Mouse (Mus musculus) hindbrain, embryonic 16.5 days (tissue): Measurements from ENCODE around the gene Pde8b. TPM values are rescaled to one million over a fixed set of nuclear protein-coding genes. Genes with fewer than 3 reads are reported as not detected.

Experiments used
- ATAC-seq: fragments of 200-750 bp; cut with Nextera tagmentation; 2 replicates; pipeline ENCODE4 v1.8.0; 2017; ENCODE audit warnings: moderate TSS enrichment, moderate library complexity
- H3K27ac ChIP-seq: fragments of 300-500 bp; sonication (generic); 2 replicates; pipeline ENCODE4 v1.5.1; 2014; ENCODE audit warnings: low read depth, mild to moderate bottlenecking, control low read depth, low read length, moderate library complexity
- H3K27me3 ChIP-seq: fragments of 300-500 bp; sonication (generic); replicated peaks from 2 replicates; pipeline ENCODE4 v1.6.1; 2014; ENCODE audit warnings: low read length; ENCODE audit not compliant: control insufficient read depth, insufficient read depth
- H3K36me3 ChIP-seq: fragments of 300-500 bp; sonication (generic); 2 replicates; pipeline ENCODE4 v1.6.1; 2014; ENCODE audit warnings: mild to moderate bottlenecking, low read length, moderate library complexity, mixed read lengths; ENCODE audit not compliant: control insufficient read depth, insufficient read depth
- H3K4me1 ChIP-seq: fragments of 300-500 bp; sonication (generic); 2 replicates; pipeline ENCODE4 v1.6.1; 2014; ENCODE audit warnings: low read depth, low read length; ENCODE audit not compliant: control insufficient read depth, insufficient read depth
- H3K4me2 ChIP-seq: fragments of 300-500 bp; sonication (generic); 2 replicates; pipeline ENCODE4 v1.6.1; 2014; ENCODE audit warnings: mild to moderate bottlenecking, low read length, control low read depth, moderate library complexity
- H3K4me3 ChIP-seq: fragments of 300-500 bp; sonication (generic); 2 replicates; pipeline ENCODE4 v1.5.1; 2014; ENCODE audit warnings: mild to moderate bottlenecking, low read length, control low read depth, moderate library complexity
- H3K9ac ChIP-seq: fragments of 300-500 bp; sonication (generic); 2 replicates; pipeline ENCODE4 v1.6.1; 2014; ENCODE audit warnings: low read depth, mild to moderate bottlenecking, control low read depth, low read length, moderate library complexity
- H3K9me3 ChIP-seq: fragments of 300-500 bp; sonication (generic); 2 replicates; pipeline ENCODE4 v1.6.1; 2014; ENCODE audit warnings: mild to moderate bottlenecking, low read length, moderate library complexity; ENCODE audit not compliant: control insufficient read depth
- WGBS: fragments of 180-500 bp; shearing (Covaris S2); extraction: QIAGEN DNeasy Blood & Tissue Kit; methylation state at CpG from one replicate; pipeline ENCODE4 v1.1.7; 2014; 5-methylcytosine and 5-hydroxymethylcytosine counted together
- polyA plus RNA-seq: library from polyadenylated mRNA; unstranded; fragments of >200 nt; fragmentation: Nextera tagmentation; extraction: Ambion mirVana; gene quantifications from 2 replicates; pipeline ENCODE4 v1.2.1, GENCODE M21; 2015

The Pde8b gene
- polyA plus RNA-seq, 1 experiment from 2014 or later = 8.9 TPM

- no peaks in the 10 kb centered on the region for H3K27me3 ChIP-seq
- no peaks in the 10 kb centered on the region for H3K36me3 ChIP-seq
- no peak overlapping the region for H3K4me3 ChIP-seq
- H3K4me1 ChIP-seq = no peaks in the 10 kb centered on the region
- no peak overlapping the region for H3K27ac ChIP-seq
- no peak overlapping the region for H3K9ac ChIP-seq
- ATAC-seq = no peak
- no peaks in the 10 kb centered on the region for H3K9me3 ChIP-seq
- 64% methylated on average over 1 of the region's 1 CpGs for WGBS
- H3K4me2 ChIP-seq = no peak overlapping the region
Measured at GRCm38 (mm10) chr13:95131041-95131440, 119.1 kb downstream of the Pde8b start.

GRCm38 (mm10) chr13:95127288-95127687, 122.8 kb downstream of the Pde8b start:
- Histone ChIP-seq H3K9me3 (no peaks in the 10 kb centered on the region), H3K4me2 (no peak overlapping the region), H3K36me3 (no peaks in the 10 kb centered on the region), H3K9ac (no peak overlapping the region), H3K4me3 (no peak overlapping the region), H3K27me3 (no peaks in the 10 kb centered on the region), H3K27ac (no peak overlapping the region), H3K4me1 (no peaks in the 10 kb centered on the region)
- no peak for ATAC-seq
- 82% methylated on average over 10 of the region's 10 CpGs for WGBS

- H3K4me3 ChIP-seq = no peak overlapping the region
- WGBS = 95% methylated on average over 10 of the region's 10 CpGs
- H3K9ac ChIP-seq = no peak overlapping the region
- H3K27me3 ChIP-seq = no peaks in the 10 kb centered on the region
- H3K9me3 ChIP-seq = no peaks in the 10 kb centered on the region
- no peak overlapping the region for H3K4me2 ChIP-seq
- H3K27ac ChIP-seq = no peak overlapping the region
- no peaks in the 10 kb centered on the region for H3K36me3 ChIP-seq
- ATAC-seq = no peak
- no peaks in the 10 kb centered on the region for H3K4me1 ChIP-seq
Measured at GRCm38 (mm10) chr13:95126801-95127200, 123.3 kb downstream of the Pde8b start.

- H3K27ac ChIP-seq = no peak overlapping the region
- no peaks in the 10 kb centered on the region for H3K27me3 ChIP-seq
- no peak overlapping the region for H3K4me2 ChIP-seq
- no peak overlapping the region for H3K9ac ChIP-seq
- ATAC-seq = no peak
- no peaks in the 10 kb centered on the region for H3K9me3 ChIP-seq
- H3K4me3 ChIP-seq = no peak overlapping the region
- no peaks in the 10 kb centered on the region for H3K36me3 ChIP-seq
- H3K4me1 ChIP-seq = no peaks in the 10 kb centered on the region
- 85% methylated on average over 4 of the region's 4 CpGs for WGBS
Measured at GRCm38 (mm10) chr13:95125546-95126215, 124.5 kb downstream of the Pde8b start.

GRCm38 (mm10) chr13:95120570-95120969, 129.6 kb downstream of the Pde8b start:
- Histone ChIP-seq H3K4me3 (no peak overlapping the region), H3K9ac (no peak overlapping the region), H3K4me2 (no peak overlapping the region), H3K27ac (no peak overlapping the region), H3K36me3 (no peaks in the 10 kb centered on the region), H3K27me3 (no peaks in the 10 kb centered on the region), H3K9me3 (no peaks in the 10 kb centered on the region), H3K4me1 (no peaks in the 10 kb centered on the region)
- WGBS = 77% methylated on average over 4 of the region's 4 CpGs
- no peak for ATAC-seq

GRCm38 (mm10) chr13:95113763-95114162, 136.4 kb downstream of the Pde8b start:
- H3K27ac ChIP-seq = no peak overlapping the region
- H3K9ac ChIP-seq = no peak overlapping the region
- 53% methylated on average over 5 of the region's 5 CpGs for WGBS
- H3K4me3 ChIP-seq = no peak overlapping the region
- no peaks in the 10 kb centered on the region for H3K27me3 ChIP-seq
- no peaks in the 10 kb centered on the region for H3K9me3 ChIP-seq
- H3K4me2 ChIP-seq = no peak overlapping the region
- H3K4me1 ChIP-seq = no peaks in the 10 kb centered on the region
- no peaks in the 10 kb centered on the region for H3K36me3 ChIP-seq
- no peak for ATAC-seq

GRCm38 (mm10) chr13:95109555-95109954, 140.6 kb downstream of the Pde8b start:
- no peak for ATAC-seq
- Histone ChIP-seq H3K9me3 (no peaks in the 10 kb centered on the region), H3K36me3 (no peaks in the 10 kb centered on the region), H3K4me2 (no peak overlapping the region), H3K27ac (no peak overlapping the region), H3K4me3 (no peak overlapping the region), H3K4me1 (no peaks in the 10 kb centered on the region), H3K9ac (no peak overlapping the region), H3K27me3 (no peaks in the 10 kb centered on the region)
- WGBS = 79% methylated on average over 3 of the region's 3 CpGs

- H3K27me3 ChIP-seq = no peaks in the 10 kb centered on the region
- H3K4me2 ChIP-seq = no peak overlapping the region
- H3K4me3 ChIP-seq = no peak overlapping the region
- no peaks in the 10 kb centered on the region for H3K4me1 ChIP-seq
- no peak overlapping the region for H3K9ac ChIP-seq
- 73% methylated on average over 7 of the region's 7 CpGs for WGBS
- H3K9me3 ChIP-seq = no peaks in the 10 kb centered on the region
- H3K36me3 ChIP-seq = no peaks in the 10 kb centered on the region
- no peak overlapping the region for H3K27ac ChIP-seq
- no peak for ATAC-seq
Measured at GRCm38 (mm10) chr13:95108035-95108434, 142.1 kb downstream of the Pde8b start.

- Histone ChIP-seq H3K9ac (no peak overlapping the region), H3K27me3 (no peaks in the 10 kb centered on the region), H3K9me3 (no peaks in the 10 kb centered on the region), H3K27ac (no peak overlapping the region), H3K4me1 (no peaks in the 10 kb centered on the region), H3K4me3 (no peak overlapping the region), H3K36me3 (no peaks in the 10 kb centered on the region), H3K4me2 (no peak overlapping the region)
- 54% methylated on average over 4 of the region's 4 CpGs for WGBS
- ATAC-seq = no peak
Measured at GRCm38 (mm10) chr13:95104865-95105264, 145.3 kb downstream of the Pde8b start.
